ENCODE assay signal across 1 mouse cellular context in the genomic region with DNA sequence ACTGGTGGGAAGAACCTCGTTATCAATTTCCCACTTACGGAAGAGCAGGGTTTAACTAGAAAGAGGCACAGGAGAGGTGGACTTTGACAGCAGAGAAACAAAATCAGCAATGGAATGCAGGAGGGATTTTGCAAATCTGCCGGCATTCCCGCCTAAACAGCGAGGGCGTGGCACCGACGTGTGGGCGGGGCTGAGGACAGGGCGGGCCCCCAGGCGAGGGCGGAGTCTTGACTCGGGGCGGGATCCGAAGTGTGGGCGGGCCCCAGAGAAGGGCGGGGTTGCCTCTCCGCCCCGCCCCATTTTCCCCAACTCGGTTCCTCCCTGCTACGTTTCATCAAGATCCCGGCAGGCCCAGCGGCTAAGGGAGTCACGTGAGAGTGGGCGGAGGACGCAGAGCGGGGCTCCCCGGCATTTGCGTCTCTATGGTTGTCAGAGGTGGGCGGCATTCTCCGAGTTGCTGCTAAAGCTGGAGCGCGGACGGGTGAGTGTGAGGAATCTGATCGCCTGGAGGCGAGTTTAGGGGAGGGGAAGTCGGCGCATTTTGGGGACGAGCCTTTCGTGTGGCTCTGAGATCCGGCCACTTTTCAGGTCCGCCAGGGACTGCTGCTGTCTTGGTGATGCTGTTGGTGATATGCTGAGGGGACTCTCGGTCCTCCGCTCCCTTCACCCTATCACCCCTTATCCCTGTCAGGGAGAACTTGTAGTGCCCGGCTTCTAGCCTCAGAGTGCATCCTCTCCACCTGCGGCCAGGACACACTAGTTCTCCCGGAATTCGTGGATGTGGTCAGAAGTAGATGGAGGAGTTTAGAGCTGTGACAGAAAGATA.
TF ChIP-seq lines count a peak whose summit lies in the region.

A gene (plus strand): TSS at position 271 of the 826 bp plus-strand sequence.

TF ChIP-seq in CH12.LX, 34 proteins besides CTCF, POLR2A, EP300 and RAD21 (continued from another document):
- peak; percentile 69; the same call in 1 of the 2 replicates for TF ChIP-seq MXI1 (IDR thresholded peaks at IDR 0.05; ENCODE audit: low read depth, low read length)
- TF ChIP-seq SMC3 (IDR thresholded peaks at IDR 0.05; ENCODE audit: low read depth, low read length) = no peak
- no peak for TF ChIP-seq CHD2 (IDR thresholded peaks at IDR 0.05; ENCODE audit: low read length)
- TF ChIP-seq JUND (conservative IDR thresholded peaks at IDR 0.05; ENCODE audit: low read depth, low read length) = no peak
- peak; percentile 88 for TF ChIP-seq USF1 (IDR thresholded peaks at IDR 0.05; ENCODE audit: low read depth, low read length)
- TF ChIP-seq KAT2A (IDR thresholded peaks at IDR 0.05; ENCODE audit: insufficient replicate concordance, low read length) = no peak
- TF ChIP-seq NRF1 (IDR thresholded peaks at IDR 0.05; ENCODE audit: low read depth, low read length) = no peak
- TF ChIP-seq JUN (IDR thresholded peaks at IDR 0.05; ENCODE audit: insufficient read depth, low read depth, low read length) = no peak
- peak; percentile 89 for TF ChIP-seq NELFE (IDR thresholded peaks at IDR 0.05; ENCODE audit: low read depth, low read length)
- TF ChIP-seq SIN3A (IDR thresholded peaks at IDR 0.05; ENCODE audit: low read length) = peak; percentile 84
- no peak for TF ChIP-seq ZKSCAN1 (IDR thresholded peaks at IDR 0.05; ENCODE audit: borderline replicate concordance, low read depth, low read length)
- no peak for TF ChIP-seq E2F4 (IDR thresholded peaks at IDR 0.05; ENCODE audit: insufficient replicate concordance, low read depth, low read length)
- TF ChIP-seq TCF12 (IDR thresholded peaks at IDR 0.05; ENCODE audit: low read depth, low read length) = peak; percentile 87
- TF ChIP-seq ETS1 (conservative IDR thresholded peaks at IDR 0.05; ENCODE audit: low read depth, low read length) = 0 out of 2 replicates have a peak, but pooled peaks have one; percentile 12
- no peak for TF ChIP-seq ZNF384 (IDR thresholded peaks at IDR 0.05; ENCODE audit: low read depth, low read length)
- peak; percentile 46; the same call in 1 of the 2 replicates for TF ChIP-seq ELF1 (IDR thresholded peaks at IDR 0.05; ENCODE audit: low read depth, low read length)
- 0 out of 2 replicates have a peak, but pooled peaks have one; percentile 37 for TF ChIP-seq TBP (conservative IDR thresholded peaks at IDR 0.05; ENCODE audit: low read depth, low read length)
- no peak for TF ChIP-seq MYC (IDR thresholded peaks at IDR 0.05; ENCODE audit: low read depth, low read length)
- no peak for TF ChIP-seq POLR2AphosphoS2 (IDR thresholded peaks at IDR 0.05; ENCODE audit: low read depth, low read length)
- no peak for TF ChIP-seq IRF4 (IDR thresholded peaks at IDR 0.05; ENCODE audit: low read depth, low read length)
- TF ChIP-seq ZC3H11A (IDR thresholded peaks at IDR 0.05; ENCODE audit: low read depth, low read length) = no peak
- TF ChIP-seq UBTF (IDR thresholded peaks at IDR 0.05; ENCODE audit: low read depth, low read length) = no peak
TF ChIP-seq in CH12.LX: peak in this region for 14.
